Mouse (Mus musculus): ENCODE data around the gene Hnrnpf. TPM values are rescaled to one million over a fixed set of nuclear protein-coding genes. Genes with fewer than 3 reads are reported as not detected.

Gene Hnrnpf
- polyA plus RNA-seq, 1 experiment from 2014 or later: 270 TPM

GRCm38 (mm10) chr6:117963201-117963600 lies 63.1 kb downstream of the Hnrnpf start:
- no peaks in the 10 kb centered on the region for H3K9me3 ChIP-seq
- no peaks in the 10 kb centered on the region for H3K4me1 ChIP-seq (replicated peaks)
- no peak overlapping the region for H3K4me3 ChIP-seq
- WGBS: 88% methylated on average over 3 of the region's 3 CpGs
- no peaks in the 10 kb centered on the region for H3K27me3 ChIP-seq
- no peak overlapping the region for H3K9ac ChIP-seq
- ATAC-seq (ENCODE audit: low FRiP score, low read depth): no peak
- no peaks in the 10 kb centered on the region for H3K36me3 ChIP-seq
- no peak overlapping the region for H3K27ac ChIP-seq (replicated peaks)
- H3K4me2 ChIP-seq: no peak overlapping the region

- WGBS: 58% methylated on average over 9 of the region's 9 CpGs
- H3K9ac ChIP-seq: no peak overlapping the region
- no peak overlapping the region for H3K27ac ChIP-seq (replicated peaks)
- H3K4me2 ChIP-seq: no peak overlapping the region
- H3K9me3 ChIP-seq: no peaks in the 10 kb centered on the region; the same call in 1 of the 2 replicates
- no peak overlapping the region for H3K4me3 ChIP-seq
- no peaks in the 10 kb centered on the region for H3K4me1 ChIP-seq (replicated peaks)
- ATAC-seq (ENCODE audit: low FRiP score, low read depth): no peak
- no peaks in the 10 kb centered on the region for H3K36me3 ChIP-seq
- H3K27me3 ChIP-seq: no peaks in the 10 kb centered on the region
These were observed 66.6 kb downstream of the Hnrnpf start for GRCm38 (mm10) chr6:117966729-117967128.

Small RNA genes within 50 kb of the gene (microRNA-seq; reads per million reads assigned to microRNA genes)
- not detected for gene Gm25535

Other genes with a start within 250 kb of the Hnrnpf start
- 133 and 137 TPM in 2 replicates for gene Zfp637, start 59.1 kb upstream of the Hnrnpf start, polyA plus RNA-seq (2015; fragmentation: Nextera tagmentation; extraction: Ambion mirVana)
- 13.5 and 16.9 TPM in 2 replicates for gene Zfp239, start 38.2 kb upstream of the Hnrnpf start, polyA plus RNA-seq (2015; fragmentation: Nextera tagmentation; extraction: Ambion mirVana)
- 2.4 and 3.9 TPM in 2 replicates for gene Fxyd4, start 37.4 kb downstream of the Hnrnpf start, polyA plus RNA-seq (2015; fragmentation: Nextera tagmentation; extraction: Ambion mirVana)
- 4.6 and 5.0 TPM in 2 replicates for gene Rasgef1a, start 111.1 kb downstream of the Hnrnpf start, polyA plus RNA-seq (2015; fragmentation: Nextera tagmentation; extraction: Ambion mirVana)
- 8.9 and 9.6 TPM in 2 replicates for gene Csgalnact2, start 238.8 kb downstream of the Hnrnpf start, polyA plus RNA-seq (2015; fragmentation: Nextera tagmentation; extraction: Ambion mirVana)

Data from hindbrain, embryonic 15.5 days (tissue).